Mouse (Mus musculus) midbrain, postnatal 0 days (tissue): ENCODE measurements at regions not wholly inside any gene's neighbourhood (a gene's known extent, or its start where the extent isn't known, plus 50 kb on each side); places are given as distances from the start of the nearest gene placed in this dataset.
"Not testable (repeated sequence)": the region's sequence is repeated elsewhere in the genome, so short reads cannot be mapped to it uniquely, and the experiment has no call there.

Source experiments
- ATAC-seq: fragments of 200-750 bp; cut with Nextera tagmentation; 2 replicates; pipeline ENCODE4 v1.8.0; 2017; ENCODE audit warnings: moderate number of reproducible peaks, mild to moderate bottlenecking, moderate TSS enrichment, moderate library complexity; ENCODE audit not compliant: low FRiP score
- DNase-seq: peaks from one replicate; pipeline ENCODE4 v3.0.0-alpha.2; 2015; ENCODE audit warnings: low spot score
- H3K27ac ChIP-seq: fragments of 300-500 bp; sonication (generic); 2 replicates; pipeline ENCODE4 v1.5.1; 2014; ENCODE audit warnings: low read depth, mild to moderate bottlenecking, low read length, mixed read lengths
- H3K27me3 ChIP-seq: fragments of 300-500 bp; sonication (generic); 2 replicates; pipeline ENCODE4 v1.6.1; 2014; ENCODE audit warnings: low read length, control low read depth, mixed read lengths; ENCODE audit not compliant: insufficient read depth
- H3K36me3 ChIP-seq: fragments of 300-500 bp; sonication (generic); 2 replicates; pipeline ENCODE4 v1.6.1; 2014; ENCODE audit warnings: low read length, control low read depth, mixed read lengths; ENCODE audit not compliant: insufficient read depth
- H3K4me1 ChIP-seq: fragments of 300-500 bp; sonication (generic); 2 replicates; pipeline ENCODE4 v1.6.1; 2014; ENCODE audit warnings: mild to moderate bottlenecking, control low read depth, antibody characterized with exemption, low read length, mixed read lengths; ENCODE audit not compliant: insufficient read depth
- H3K4me2 ChIP-seq: fragments of 300-500 bp; sonication (generic); 2 replicates; pipeline ENCODE4 v1.6.1; 2014; ENCODE audit warnings: low read depth, mild to moderate bottlenecking, low read length, mixed read lengths; ENCODE audit not compliant: poor library complexity, severe bottlenecking
- H3K4me3 ChIP-seq: fragments of 300-500 bp; sonication (generic); 2 replicates; pipeline ENCODE4 v1.5.1; 2014; ENCODE audit warnings: low read depth, mild to moderate bottlenecking, low read length, moderate library complexity
- H3K9ac ChIP-seq: fragments of 300-500 bp; sonication (generic); replicated peaks from 2 replicates; pipeline ENCODE4 v1.6.1; 2014; ENCODE audit warnings: mild to moderate bottlenecking, low read length, moderate library complexity, mixed read lengths; ENCODE audit not compliant: poor library complexity, severe bottlenecking
- H3K9me3 ChIP-seq: fragments of 300-500 bp; sonication (generic); 2 replicates; pipeline ENCODE4 v1.6.1; 2016; ENCODE audit warnings: low read length, control low read depth
- CTCF ChIP-seq: IDR thresholded peaks from 2 replicates; pipeline ENCODE4 v1.5.1; 2016; ENCODE audit warnings: antibody characterized with exemption, mild to moderate bottlenecking
- WGBS: fragments of 180-500 bp; shearing (Covaris S2); extraction: QIAGEN DNeasy Blood & Tissue Kit; methylation state at CpG from one replicate; pipeline ENCODE4 v1.1.7; 2014; 5-methylcytosine and 5-hydroxymethylcytosine counted together

GRCm38 (mm10) chr7:39729723-39730122 lies 212.2 kb downstream of the Zfp619 start:
- TF ChIP-seq CTCF = no peak
- Histone ChIP-seq H3K27ac (no peak overlapping the region), H3K4me1 (no peaks in the 10 kb centered on the region), H3K9ac (no peak overlapping the region), H3K4me2 (no peak overlapping the region), H3K36me3 (no peaks in the 10 kb centered on the region), H3K27me3 (no peaks in the 10 kb centered on the region), H3K4me3 (no peak overlapping the region), H3K9me3 (no peaks in the 10 kb centered on the region)
- ATAC-seq (no peak), DNase-seq (no peak)
- 23% methylated on average over 3 of the region's 3 CpGs for WGBS

- no peaks in the 10 kb centered on the region for H3K9me3 ChIP-seq
- TF ChIP-seq CTCF = no peak
- no peak overlapping the region for H3K4me2 ChIP-seq
- H3K36me3 ChIP-seq = no peaks in the 10 kb centered on the region
- H3K27me3 ChIP-seq = no peaks in the 10 kb centered on the region
- H3K4me1 ChIP-seq = no peaks in the 10 kb centered on the region
- no peak overlapping the region for H3K9ac ChIP-seq
- H3K4me3 ChIP-seq = no peak overlapping the region
- H3K27ac ChIP-seq = no peak overlapping the region
- ATAC-seq (no peak), DNase-seq (no peak)
- 80% methylated on average over 1 of the region's 1 CpGs for WGBS
Observed at GRCm38 (mm10) chr7:39732790-39733189, 215.2 kb downstream of the Zfp619 start.

GRCm38 (mm10) chr7:39748395-39748794 lies 230.8 kb downstream of the Zfp619 start:
- H3K27ac ChIP-seq, H3K9me3 ChIP-seq, H3K4me3 ChIP-seq, H3K9ac ChIP-seq, ATAC-seq, H3K4me2 ChIP-seq, DNase-seq, H3K27me3 ChIP-seq, H3K4me1 ChIP-seq, H3K36me3 ChIP-seq: not testable (repeated sequence)

- DNase-seq (no peak), ATAC-seq (no peak)
- Histone ChIP-seq H3K9ac (no peak overlapping the region), H3K4me1 (no peaks in the 10 kb centered on the region), H3K36me3 (no peaks in the 10 kb centered on the region), H3K27me3 (no peaks in the 10 kb centered on the region), H3K9me3 (no peaks in the 10 kb centered on the region), H3K4me2 (no peak overlapping the region), H3K4me3 (no peak overlapping the region), H3K27ac (no peak overlapping the region)
- WGBS = 84% methylated on average over 7 of the region's 7 CpGs
- no peak for TF ChIP-seq CTCF
Observed at GRCm38 (mm10) chr7:39750448-39750847, 232.9 kb downstream of the Zfp619 start.

GRCm38 (mm10) chr7:39764366-39764765 lies 246.8 kb downstream of the Zfp619 start:
- no peaks in the 10 kb centered on the region for H3K4me1 ChIP-seq
- no peaks in the 10 kb centered on the region for H3K36me3 ChIP-seq
- H3K4me3 ChIP-seq = no peak overlapping the region
- H3K4me2 ChIP-seq = no peak overlapping the region
- TF ChIP-seq CTCF = no peak
- no peak overlapping the region for H3K27ac ChIP-seq
- H3K9ac ChIP-seq = no peak overlapping the region
- WGBS = 97% methylated on average over 2 of the region's 2 CpGs
- no peaks in the 10 kb centered on the region for H3K27me3 ChIP-seq
- DNase-seq (no peak), ATAC-seq (no peak)
- H3K9me3 ChIP-seq = no peaks in the 10 kb centered on the region

- H3K4me3 ChIP-seq = no peak overlapping the region
- no peak for DNase-seq
- H3K4me1 ChIP-seq = no peaks in the 10 kb centered on the region
- H3K27me3 ChIP-seq = no peaks in the 10 kb centered on the region
- TF ChIP-seq CTCF = no peak
- no peaks in the 10 kb centered on the region for H3K36me3 ChIP-seq
- ATAC-seq = no peak
- 85% methylated on average over 5 of the region's 5 CpGs for WGBS
- H3K9ac ChIP-seq = no peak overlapping the region
- no peaks in the 10 kb centered on the region for H3K9me3 ChIP-seq
- no peak overlapping the region for H3K27ac ChIP-seq
- no peak overlapping the region for H3K4me2 ChIP-seq
Observed at GRCm38 (mm10) chr7:39765094-39765493, 247.5 kb downstream of the Zfp619 start.

- no peaks in the 10 kb centered on the region for H3K4me1 ChIP-seq
- DNase-seq (peak; percentile 3), ATAC-seq (no peak)
- no peak overlapping the region for H3K9ac ChIP-seq
- H3K4me2 ChIP-seq = no peak overlapping the region
- H3K36me3 ChIP-seq = no peaks in the 10 kb centered on the region
- WGBS = 89% methylated on average over 6 of the region's 6 CpGs
- H3K4me3 ChIP-seq = no peak overlapping the region
- H3K27me3 ChIP-seq = no peaks in the 10 kb centered on the region
- no peak overlapping the region for H3K27ac ChIP-seq
- no peak for TF ChIP-seq CTCF
- no peaks in the 10 kb centered on the region for H3K9me3 ChIP-seq
Observed at GRCm38 (mm10) chr7:39773291-39773690, 255.7 kb downstream of the Zfp619 start.
